Mouse (Mus musculus) kidney, postnatal 4 days (tissue): ENCODE data around the gene Gpr171.
A peak's percentile ranks its signal among the peaks of the same experiment; 100 is the strongest.
"Not testable (repeated sequence)": the region's sequence is repeated elsewhere in the genome, so short reads cannot be mapped to it uniquely, and the experiment has no call there.

Source experiments
- DNase-seq, 2 experiments: peaks; one replicate each; pipeline ENCODE4 v3.0.0; 2021; ENCODE audit warnings: mixed read lengths in 2 of 2

The Gpr171 gene

DNA sequence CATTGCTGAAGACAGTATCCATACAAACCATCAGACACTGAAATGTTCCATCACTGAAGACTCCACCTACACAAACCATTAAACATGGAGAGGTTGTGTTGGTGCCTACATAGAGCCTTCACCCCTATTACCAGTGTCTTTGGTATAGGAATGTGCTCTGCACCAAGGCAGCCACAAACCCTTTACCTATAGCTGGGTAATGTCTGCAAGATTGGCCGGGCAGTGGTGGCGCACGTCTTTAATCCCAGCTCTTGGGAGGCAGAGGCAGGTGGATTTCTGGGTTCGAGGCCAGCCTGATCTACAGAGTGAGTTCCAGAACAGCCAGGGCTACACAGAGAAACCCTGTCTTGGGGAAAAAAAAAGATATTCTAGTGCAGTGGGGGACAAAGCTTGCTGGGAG lies 11.7 kb upstream of the Gpr171 start:
- not testable (repeated sequence) for DNase-seq

GRCm38 (mm10) chr3:59111944-59112343 lies 10.3 kb upstream of the Gpr171 start:
- DNase-seq, result no peak

DNA sequence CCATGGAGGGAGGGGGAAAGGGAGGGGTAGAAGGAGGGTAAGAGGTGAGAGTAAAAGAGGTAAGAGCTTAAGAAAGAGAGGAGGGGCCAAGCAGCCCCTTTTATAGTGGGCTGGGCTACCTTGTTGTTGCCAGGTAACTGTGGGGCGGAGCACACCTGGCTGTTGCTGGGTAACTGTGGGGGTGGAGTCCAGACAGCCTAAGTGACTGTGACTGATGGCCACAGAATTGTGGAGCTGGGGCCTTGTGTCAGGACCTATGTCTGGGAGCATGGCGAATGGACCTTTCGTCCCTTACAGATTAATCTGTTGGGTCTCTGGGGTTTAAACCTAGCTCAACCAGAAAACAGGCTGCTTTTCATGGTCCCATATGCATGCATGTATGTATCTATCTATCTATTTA lies 8.2 kb upstream of the Gpr171 start:
- not testable (repeated sequence) for DNase-seq

DNA sequence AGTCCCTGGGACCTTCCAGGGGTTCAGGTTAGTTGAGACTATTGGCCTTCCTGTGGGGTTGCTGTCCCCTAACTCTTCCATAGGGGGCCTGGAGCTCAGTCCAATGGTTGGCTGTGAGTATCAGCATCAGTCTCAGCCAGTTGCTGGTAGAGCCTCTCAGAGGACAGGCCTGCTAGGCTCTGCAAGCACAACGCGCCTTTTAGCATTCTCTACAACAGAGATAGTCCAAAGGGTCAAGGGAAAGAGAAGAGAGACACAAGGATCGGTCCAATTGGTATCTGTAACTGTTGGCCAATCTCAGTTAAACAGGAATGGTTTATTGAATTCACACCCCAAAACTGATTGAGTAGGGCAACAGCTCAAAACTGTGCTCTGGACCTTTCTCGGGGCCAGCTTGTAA lies 5.8 kb upstream of the Gpr171 start:
- DNase-seq, result no peak

DNA sequence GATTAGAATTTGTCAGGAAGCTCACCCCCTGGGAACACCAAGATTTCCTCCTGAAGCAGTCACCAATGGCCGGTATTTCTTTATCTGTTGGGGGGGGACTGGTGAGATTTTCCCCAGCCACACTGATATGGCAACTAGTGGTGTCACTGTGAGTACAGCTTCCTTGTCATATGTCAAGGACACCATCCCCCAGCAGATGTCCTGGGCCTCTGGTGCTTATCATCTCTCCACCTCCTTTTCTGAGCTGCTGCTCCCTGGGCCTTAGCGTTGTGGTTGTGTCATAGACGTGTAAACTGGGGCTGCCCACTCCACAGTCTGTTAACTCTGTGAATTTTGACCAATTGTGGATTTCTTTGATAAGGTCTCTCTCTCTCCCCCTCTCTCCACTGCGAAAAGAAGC lies 2.8 kb upstream of the Gpr171 start:
- no peak for DNase-seq

DNA sequence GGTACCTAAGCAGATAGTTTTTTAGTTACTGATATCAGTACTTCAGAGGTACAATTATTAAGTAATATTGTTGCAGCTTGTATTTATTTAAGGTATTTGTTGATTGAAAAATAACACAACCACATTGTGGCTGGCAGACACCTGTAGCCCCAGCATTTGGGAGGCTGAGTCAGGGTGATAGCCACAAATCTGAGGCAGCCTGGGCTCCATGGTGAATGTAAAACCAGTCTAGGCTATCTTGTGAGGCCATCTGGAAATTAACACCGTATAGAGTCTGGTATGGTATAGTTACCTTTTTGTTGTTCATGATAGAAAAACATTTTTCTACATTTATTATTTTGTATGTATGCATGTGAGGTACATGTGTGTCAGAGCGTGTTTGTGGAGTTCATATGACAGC lies 525 bp upstream of the Gpr171 start:
- DNase-seq, result no peak

DNA sequence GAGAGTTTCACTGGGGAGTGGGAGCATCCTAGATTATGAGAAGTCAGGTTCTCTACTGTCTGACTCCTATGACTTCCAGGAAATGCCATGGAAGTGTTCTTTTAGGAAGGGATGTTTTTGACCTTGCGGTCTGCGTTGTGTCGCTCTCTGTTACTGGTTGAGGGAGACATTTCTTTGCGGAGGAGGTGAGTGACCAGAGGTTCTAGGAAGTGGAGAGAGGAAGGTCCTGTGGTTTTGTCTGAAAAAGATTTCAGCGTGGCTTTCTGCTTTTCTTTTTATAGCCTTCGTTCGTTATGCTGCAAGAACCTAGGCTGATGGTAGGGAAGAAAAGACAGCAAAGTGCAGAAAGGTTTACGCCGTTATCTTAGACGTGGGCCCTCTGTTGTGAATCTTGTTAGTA lies 3.1 kb downstream of the Gpr171 start:
- DNase-seq, result no peak

GRCm38 (mm10) chr3:59097421-59097820 lies 4.2 kb downstream of the Gpr171 start:
- no peak for DNase-seq

GRCm38 (mm10) chr3:59092702-59093101 lies 8.9 kb downstream of the Gpr171 start:
- no peak for DNase-seq

GRCm38 (mm10) chr3:59080919-59081318 lies 20.7 kb downstream of the Gpr171 start:
- DNase-seq, result peak; percentile 24 to 43

- DNase-seq, result no peak
Observed at GRCm38 (mm10) chr3:59080293-59080916, 21.2 kb downstream of the Gpr171 start.

DNA sequence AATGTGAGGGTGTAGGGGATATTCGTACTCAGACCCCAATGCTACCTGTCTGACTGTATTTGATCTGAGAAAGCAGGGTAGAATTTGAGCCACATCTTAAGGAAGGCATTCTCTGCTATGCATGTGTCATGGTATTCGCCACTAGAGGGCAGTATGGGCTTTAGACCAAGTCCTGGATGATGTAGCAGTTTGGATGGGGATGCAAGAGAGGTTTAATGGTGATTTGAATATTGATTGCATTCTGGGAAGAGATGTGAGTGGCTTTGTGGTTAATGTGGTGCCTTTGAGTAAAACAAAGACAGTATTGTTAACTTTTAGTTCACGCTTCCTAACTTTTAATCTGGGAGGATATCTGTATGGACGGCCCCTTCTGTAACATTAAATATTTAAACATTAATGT lies 22.3 kb downstream of the Gpr171 start:
- DNase-seq, result peak; percentile 36 to 45

- DNase-seq, result no peak
Observed at GRCm38 (mm10) chr3:59078585-59078984, 23.0 kb downstream of the Gpr171 start.

- DNase-seq, result no peak
Observed at GRCm38 (mm10) chr3:59077278-59077677, 24.3 kb downstream of the Gpr171 start.

- not testable (repeated sequence) for DNase-seq
Observed at GRCm38 (mm10) chr3:59069071-59069470, 32.5 kb downstream of the Gpr171 start.

DNA sequence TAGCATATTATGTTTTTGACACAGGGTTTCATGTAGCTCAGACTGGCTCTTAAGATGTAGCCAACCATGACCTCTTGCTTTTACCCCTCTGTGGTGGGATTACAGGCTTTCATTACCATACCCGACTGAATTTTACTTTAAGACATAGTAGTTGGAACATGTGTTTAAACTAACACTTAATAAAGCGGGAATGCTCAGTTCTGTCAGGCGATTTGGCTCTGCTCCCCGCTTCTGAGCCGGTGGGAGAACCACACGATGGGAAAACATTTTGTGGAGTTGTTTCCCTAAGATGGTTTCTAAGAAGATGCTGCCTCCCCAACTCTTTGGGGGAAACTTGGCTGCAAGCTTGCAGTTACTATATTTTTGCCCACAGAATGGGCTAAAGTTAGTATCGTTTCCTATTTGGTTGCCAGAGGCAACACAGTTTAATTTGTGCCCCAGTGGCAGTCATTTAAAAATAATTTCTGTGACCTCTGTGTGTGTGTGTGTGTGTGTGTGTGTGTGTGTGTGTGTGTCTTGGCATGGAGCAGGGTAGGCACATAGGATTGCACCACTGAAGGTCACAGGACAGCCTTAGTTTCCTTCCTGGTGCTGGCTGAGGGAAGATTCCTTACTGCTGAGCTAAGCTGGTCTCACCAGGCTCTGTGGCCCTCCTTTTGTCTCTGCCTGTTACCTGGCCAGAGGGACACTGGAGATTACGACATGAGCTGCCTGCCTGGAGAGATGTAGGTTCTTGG lies 34.9 kb downstream of the Gpr171 start:
- DNase-seq, result no peak

DNA sequence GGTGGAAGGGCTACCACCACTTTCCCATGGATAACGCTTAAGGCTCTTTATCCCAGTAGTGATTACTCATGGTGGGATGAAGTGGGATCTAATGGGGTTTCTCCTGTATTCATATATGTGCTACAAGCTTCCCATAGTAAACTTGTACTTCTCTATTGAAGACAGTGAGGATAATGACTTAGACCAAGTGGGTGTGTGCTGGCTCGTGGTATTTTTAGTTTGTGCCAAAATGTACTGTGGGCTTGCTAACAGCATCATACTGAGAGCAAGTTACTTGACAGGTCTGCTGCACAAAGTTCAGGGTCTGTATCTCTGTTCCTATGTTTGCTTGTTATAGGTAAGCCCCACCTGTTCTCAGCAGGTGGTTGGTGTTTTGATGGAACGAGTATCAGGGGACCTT lies 35.7 kb downstream of the Gpr171 start:
- DNase-seq, result no peak

DNA sequence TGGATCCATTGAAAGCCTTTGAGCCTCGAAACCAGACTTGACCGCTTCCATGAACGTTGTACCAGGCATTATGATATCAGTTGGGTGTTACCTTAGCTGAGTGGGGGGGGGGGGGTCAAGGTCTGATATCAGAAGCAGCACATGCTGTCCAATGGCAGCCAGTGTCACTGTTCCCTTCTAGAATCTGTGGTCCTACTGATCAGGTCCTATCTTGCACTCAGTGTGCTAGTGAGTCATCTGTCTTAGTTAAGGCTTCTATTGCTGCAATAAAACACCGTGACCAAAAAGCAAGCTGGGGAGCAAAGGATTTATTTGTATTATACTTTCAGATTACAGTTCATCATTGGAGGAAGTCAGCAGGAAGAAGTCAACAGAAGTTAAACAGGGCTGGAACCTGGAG lies 38.2 kb downstream of the Gpr171 start:
- DNase-seq, result no peak

GRCm38 (mm10) chr3:59062141-59062540 lies 39.5 kb downstream of the Gpr171 start:
- no peak for DNase-seq

GRCm38 (mm10) chr3:59060131-59060530 lies 41.5 kb downstream of the Gpr171 start:
- peak; percentile 33 to 44 for DNase-seq

DNA sequence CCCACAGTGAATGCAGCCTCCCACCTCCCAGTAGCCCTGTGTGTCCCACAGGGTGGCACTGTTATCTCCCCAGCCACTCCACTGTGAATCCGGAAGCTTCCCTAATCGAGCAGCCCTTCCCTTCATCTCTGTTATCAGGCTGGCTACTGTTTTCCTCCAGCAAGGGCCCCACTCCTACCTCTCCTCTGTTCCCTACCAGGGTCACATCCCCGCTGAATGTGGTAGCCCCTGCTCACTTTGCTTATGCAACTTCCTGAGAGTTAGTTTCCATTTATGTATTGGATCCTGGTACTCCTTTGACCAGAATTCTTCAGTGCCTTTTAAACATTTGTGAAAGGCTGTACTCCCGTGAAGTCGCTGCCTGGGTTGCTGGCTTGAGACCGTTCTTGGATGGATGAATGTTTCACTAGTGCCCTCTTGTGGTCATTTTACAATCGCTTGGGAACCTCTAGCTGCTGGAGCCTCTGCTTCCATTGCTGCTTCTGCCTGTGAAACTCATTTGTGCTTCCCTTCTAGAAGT lies 42.5 kb downstream of the Gpr171 start:
- DNase-seq, result peak; percentile 61 to 72

DNA sequence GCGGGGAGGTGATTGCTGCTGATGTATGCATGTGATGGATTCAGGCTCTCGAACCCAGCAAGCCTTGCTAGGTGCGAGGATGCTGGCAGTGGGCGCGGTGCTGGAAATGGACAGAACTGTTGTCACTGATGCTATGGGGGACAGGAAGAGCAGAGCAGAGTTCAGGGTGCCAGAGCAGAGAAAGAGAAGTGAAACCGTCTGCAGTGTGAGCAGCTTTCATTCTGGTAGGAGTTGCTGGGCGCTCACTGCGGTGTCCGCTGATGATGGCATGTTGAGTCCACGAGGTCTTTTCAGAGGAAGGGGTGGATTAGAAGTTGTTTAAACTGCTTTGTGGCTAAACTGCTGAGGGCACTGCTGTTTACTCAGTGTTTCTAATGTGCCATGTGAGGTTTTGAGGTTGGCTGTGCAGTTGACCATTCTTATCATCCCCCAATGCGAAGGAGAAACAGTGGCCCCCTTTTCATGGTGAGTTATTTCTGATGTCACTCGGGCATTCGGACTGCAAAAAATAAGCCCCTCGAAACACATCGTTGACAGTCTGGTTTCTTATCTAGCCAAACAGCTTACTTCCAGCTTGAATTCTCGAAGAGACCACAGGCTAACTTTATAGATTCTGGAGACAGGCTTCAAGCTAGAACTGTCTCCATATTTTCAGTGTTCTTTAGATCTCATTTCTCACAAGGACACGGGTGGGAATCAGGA lies 46.6 kb downstream of the Gpr171 start:
- DNase-seq, result no peak
